Mouse (Mus musculus): ENCODE results near the gene Gm20388.

Gene Gm20388

DNA sequence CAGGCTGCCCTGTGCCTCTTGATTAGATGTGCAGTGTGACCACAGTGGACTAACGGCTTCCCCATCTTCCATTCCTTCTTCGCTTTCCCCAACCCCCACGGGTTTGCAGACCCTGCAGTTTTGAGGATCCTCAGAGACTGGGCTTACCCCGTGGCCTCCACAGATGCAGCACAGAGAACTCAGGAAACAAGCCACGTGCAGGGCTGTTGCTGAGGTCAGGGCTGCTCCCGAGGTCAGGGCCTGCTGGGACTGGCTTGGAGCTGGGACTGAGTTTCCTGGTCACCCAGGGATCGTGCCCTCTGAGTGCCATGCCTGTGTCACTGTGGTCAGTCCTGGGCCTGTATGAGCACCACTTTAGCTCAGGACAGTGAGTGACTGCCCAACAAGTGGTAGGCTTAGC, 2554.3 kb downstream of the Gm20388 start:
- DNase-seq (ENCODE audit: extremely low read depth, insufficient read length, low spot score): no peak

DNA sequence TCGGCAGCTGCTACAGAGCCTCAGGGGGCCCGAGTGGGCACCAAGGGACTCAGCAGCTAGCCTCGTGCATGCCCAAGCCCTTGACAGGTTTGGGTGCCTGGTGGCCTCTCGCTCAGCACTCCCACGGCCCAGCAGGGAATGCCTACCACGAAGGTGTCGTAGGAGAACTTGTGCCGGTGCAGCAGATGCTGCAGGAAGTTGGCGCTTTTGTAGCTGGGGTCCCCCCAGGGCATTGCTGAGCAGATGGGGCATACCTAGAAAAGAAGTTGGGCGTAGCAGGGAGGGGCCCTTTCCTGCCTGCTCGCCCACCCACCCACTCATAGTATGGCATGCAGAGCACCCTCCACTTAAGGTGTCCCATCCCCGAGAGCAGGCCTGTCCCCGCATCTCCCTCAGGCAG, 2557.2 kb downstream of the Gm20388 start:
- DNase-seq (ENCODE audit: extremely low read depth, insufficient read length, low spot score): no peak

DNA sequence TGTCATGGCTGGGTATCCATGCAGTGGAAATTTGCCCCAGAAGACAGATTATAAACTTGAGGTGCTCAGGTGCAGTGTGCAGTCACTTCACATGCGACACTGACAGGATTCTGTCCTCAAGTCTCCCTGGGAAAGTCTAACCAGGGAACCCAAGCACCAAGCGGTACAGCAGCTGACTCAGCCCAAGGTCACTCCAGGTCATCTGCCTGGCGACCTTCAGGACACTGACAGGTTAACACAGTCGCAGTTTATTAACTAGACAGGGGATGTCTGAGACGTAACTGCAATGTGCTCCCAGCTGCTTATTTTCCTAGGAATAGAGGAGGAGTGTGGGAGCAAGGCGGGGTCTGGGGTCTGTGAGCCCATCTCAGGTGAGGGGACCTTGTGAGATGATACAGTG, 2558.8 kb downstream of the Gm20388 start:
- no peak for DNase-seq (ENCODE audit: extremely low read depth, insufficient read length, low spot score)

DNA sequence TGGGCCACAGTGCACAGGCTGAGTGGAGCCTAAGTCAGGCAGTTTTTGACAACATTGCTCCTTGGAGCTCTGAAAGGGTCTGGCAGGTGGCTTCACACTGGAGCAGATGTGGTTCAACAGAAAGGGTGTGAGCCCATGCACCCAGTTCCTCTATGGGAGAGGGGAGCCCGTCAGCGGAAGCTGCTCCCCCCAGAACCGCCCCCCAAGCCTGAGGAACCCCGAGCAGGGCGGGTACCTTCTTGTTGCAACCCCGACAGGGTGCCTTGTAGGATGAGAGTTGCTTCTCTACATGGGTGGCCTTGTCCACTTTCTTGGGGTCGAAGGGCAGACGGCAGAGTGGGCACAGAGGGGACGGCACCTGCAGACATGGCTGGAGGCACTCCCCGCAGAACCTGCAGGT, 2559.3 kb downstream of the Gm20388 start:
- no peak for DNase-seq (ENCODE audit: extremely low read depth, insufficient read length, low spot score)

DNA sequence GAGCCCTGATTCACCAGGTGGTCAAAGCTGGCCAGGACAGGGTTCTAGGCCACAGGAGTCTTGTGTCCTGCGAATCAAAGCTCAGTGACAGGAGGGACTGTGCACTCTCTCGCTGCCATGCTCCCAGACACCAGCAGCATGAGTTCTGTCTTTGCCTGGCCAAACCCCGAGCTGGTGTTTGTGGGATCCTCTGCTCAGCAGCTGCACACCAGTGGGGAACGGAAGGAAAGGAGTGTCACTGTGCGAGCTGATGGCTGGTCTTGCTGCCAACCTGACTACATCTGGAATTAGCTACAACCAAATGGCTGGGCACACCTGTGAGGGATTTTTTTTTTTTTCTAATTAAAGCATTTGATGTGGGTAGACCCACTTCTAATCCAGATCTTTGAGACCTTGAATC, 2560.1 kb downstream of the Gm20388 start:
- no peak for DNase-seq (ENCODE audit: extremely low read depth, insufficient read length, low spot score)

DNA sequence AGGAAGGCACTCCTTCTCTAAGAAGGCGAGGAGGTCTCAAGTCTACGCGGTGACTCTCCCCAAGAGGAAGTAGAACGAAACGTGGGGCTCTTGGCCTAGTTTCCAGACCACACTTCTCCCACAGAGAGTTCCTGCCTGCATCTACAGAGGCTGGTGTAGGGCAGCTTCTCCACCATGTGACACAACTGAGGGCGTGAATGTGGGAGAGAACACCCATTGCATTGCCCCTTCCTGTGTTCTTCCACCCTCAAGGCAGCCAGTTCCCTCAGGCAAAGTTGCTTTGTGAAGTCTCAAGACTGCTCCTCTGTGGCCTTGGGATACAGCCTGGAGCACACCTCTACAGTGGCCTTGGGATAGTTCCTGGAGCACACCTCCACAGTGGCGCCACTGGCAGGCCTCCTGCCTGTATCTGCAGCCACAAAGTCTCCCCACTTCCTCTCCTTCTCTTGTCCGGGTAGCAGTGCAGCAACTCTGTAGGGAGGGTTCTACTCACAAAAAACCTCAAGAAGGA, 2563.3 kb downstream of the Gm20388 start:
- DNase-seq (ENCODE audit: extremely low read depth, insufficient read length, low spot score): no peak

DNA sequence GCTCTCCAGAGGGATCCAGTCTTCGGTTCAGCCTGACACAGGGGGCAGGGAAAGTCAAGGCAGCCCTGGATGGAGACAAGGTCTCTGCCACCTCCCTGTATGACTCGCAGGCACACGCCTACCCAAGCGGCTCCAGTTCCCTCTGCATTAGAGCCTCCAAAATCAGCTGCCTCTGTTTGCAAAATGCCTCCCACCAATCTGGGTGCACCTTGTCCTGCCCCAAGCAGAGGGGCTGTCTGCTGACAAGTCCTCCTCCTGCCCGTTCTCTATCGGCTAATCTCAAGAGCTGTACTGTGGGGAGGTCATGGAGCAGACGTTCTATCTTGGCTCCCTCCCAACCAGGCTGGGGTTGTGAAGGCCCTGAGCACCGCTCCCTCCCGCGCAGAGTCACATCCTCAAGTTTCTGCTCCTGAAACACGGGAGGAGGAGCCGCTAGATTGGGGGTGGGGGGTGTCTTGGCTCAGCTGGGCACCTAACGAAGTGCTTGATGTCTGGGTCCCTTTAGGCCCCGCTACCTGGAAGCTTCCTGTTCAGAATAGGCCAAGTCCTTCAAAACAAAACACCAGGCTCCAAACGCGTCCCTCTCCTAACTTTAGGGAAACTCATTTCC, 2564.4 kb downstream of the Gm20388 start:
- DNase-seq (ENCODE audit: extremely low read depth, insufficient read length, low spot score): peak; percentile 49

DNA sequence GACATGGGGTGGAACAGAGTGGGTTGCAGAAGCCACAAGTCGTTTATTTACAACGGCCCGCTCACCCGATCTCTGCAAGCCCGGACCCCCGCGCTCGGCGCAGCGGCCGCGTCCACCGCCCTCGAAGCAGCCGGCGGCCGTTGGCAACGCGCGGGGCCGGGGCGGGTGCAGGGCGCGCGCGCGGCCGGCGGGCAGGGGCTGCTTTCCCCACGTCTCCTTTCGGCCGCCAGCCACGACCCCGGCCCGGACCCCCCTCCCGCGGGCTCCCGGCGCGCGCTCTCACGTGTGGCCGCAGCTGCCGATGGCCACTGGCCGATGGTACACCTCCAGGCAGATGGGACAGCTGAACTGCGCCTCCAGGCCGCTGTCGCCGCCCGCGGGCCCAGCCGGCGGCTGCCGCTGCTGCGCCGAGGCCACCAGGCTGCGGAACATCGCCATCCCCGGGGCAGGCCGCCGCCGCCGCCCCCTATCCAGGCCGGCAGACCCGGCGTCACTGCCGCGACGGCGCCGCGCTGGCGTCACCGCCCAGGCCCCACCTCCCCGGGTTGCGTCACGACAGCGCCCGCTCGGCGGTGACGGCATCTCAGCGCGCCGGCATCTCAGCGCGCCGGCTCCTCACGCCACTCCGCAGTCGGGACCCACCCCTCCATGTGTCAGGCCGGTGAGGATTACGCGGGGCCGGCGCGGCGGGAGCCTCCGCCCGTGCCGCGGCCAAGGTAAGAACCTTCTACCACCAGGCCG, 2565.1 kb downstream of the Gm20388 start, which contains the start of the genes Rnf166 and Ctu2:
Gene Rnf166, minus strand, starts transcription at position 485 of the 741 bp plus-strand sequence.
Gene Ctu2, plus strand, starts transcription at position 564 of the 741 bp plus-strand sequence.
- DNase-seq (ENCODE audit: extremely low read depth, insufficient read length, low spot score): peak; percentile 83

DNA sequence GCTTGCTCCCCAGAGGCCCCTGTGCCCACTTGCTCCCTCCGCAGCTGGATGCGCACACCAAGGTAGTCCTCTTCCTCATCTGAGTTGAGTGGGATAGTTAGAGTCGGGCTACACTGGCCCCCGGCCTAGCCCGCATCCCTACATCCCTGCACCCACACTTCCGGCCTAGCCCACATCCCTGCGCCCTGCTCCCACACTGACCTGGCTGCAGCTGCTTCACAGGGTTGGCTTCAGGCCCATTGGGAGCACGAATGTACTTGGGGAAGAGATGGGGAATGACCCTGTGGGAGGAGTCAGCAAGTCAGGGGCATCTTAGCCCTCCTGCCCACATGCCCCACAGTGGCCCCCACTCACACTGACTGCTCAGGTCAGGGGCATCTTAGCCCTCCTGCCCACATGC, 2571.8 kb downstream of the Gm20388 start:
- no peak for DNase-seq (ENCODE audit: extremely low read depth, insufficient read length, low spot score)

DNA sequence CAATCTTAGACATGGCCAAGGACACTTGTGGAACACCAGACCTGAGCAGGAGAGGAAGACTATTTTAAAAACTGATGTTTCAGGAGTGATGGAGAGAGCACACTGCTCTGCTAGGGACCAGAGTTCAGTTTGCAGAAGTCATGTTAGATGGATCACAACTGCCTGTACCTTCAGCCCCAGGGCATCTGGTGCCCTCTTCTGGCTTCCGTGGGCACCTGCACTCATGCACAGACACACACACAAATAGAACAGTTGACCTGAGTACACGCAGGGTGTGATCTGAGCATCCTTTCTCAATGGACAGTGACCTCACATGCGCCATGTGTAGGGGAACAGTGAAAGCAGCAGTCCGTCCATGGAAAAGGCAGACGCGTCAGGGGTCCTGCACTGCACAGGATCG, 2573.2 kb downstream of the Gm20388 start:
- DNase-seq (ENCODE audit: extremely low read depth, insufficient read length, low spot score): no peak

DNA sequence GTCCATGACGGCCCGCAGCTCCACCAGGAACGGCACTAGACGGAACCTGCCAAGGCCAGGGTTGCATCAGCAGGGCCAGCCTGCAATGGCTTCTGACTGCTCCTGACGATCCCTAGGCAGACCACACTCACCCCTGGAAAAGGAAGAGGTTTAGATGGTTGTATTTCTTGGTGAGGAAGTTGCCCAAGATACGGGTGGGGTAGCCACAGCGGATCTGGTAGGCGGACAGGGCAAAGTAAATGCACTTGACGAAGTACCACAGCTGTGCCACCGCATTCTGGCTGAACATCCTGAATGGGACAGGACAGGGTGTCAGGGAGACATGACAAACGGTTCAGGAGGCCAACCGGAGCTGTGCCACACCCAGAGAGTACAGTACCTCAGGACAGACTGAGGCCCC, 2574.2 kb downstream of the Gm20388 start:
- no peak for DNase-seq (ENCODE audit: extremely low read depth, insufficient read length, low spot score)

DNA sequence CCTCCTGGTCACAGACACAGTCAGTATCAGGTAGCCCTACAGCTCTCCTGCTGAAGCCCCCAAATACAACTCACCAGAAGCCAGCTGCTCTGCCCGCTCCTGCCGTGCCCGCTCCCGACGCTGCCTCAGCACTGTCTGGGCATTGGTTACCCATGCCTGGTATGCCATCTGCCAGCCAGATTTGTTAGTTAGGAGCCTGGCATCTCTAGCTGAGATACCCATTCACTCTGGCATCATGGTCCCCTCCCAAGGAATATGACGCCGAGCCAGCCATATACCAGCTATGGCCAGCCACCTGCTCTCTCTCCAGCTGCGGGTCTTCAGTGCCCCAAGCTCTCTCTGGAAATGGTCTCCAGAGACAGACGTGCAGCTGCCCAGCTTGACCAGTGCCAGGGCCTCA, 2577.7 kb downstream of the Gm20388 start:
- DNase-seq (ENCODE audit: extremely low read depth, insufficient read length, low spot score): no peak

DNA sequence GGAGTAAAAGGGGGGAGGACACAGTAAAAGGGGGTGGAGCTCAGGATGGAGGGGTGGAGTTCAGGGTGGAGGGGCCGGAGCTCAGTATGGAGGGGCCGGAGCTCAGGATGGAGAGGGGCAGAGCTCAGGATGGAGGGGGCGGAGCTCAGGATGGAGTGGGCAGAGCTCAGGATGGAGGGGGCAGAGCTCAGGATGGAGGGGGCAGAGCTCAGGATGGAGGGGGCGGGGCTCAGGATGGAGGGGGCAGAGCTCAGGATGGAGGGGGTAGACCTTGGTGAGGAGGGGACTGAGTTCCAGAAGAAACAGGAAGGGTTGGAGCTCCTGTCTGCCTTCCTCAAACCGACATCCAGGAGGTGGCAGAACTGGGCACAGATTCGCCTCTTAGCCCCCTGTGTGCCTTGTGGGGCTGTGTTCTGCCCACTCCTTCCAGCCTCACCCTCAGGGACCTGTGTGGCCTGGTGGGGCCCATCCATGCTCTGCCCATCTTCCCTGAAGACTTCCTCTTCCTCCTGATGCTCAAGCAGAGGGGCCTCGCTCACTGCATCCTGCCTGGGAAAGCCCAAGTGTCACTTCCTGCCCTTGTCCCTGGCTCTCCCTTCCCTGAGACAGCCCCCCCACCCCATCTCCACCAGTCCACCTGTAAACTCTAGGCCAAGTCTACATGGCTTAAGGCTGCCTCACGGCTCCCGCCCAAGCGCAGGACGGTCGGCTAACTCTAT, 2586.5 kb downstream of the Gm20388 start:
- DNase-seq (ENCODE audit: extremely low read depth, insufficient read length, low spot score): no peak

DNA sequence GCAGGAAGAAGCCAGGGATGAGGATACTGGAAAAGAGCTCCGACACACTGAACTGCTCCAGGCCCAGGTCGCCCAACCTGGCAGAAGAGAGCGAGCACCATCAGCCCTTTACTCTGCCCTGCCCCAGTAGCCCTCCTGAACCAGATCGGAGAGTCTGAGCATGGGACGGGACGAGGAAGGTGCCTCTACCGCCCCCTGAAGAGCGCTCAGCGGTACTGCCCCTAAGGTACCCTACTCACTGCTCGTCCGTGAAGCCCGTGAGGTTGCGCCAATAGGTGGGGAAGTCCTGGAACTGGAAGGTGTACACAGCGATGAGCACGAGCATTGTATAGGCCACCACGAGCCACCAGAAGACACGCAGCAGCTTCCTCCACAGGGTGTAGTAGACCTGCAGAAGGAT, 2587.3 kb downstream of the Gm20388 start:
- DNase-seq (ENCODE audit: extremely low read depth, insufficient read length, low spot score): no peak

DNA sequence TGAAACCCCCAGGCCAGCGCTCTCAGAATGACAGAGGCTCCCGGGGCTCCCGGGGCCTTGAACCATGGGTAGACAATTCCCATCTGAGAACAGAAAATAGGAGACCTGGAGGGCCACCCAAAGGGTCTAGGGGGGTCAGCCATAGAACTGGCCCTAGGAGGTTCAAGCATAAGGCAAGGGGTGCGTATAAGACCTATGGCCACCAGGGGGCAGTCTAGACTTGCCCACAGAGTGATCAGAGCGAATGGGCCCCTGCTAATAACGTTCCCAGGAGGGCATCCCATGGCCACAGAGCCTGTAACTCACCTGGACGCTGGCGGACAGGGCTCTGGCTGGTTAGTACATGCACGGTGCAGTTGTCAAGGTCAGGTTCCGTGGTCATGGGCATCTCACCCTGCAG, 2590.2 kb downstream of the Gm20388 start:
- peak; percentile 50 for DNase-seq (ENCODE audit: extremely low read depth, insufficient read length, low spot score)

DNA sequence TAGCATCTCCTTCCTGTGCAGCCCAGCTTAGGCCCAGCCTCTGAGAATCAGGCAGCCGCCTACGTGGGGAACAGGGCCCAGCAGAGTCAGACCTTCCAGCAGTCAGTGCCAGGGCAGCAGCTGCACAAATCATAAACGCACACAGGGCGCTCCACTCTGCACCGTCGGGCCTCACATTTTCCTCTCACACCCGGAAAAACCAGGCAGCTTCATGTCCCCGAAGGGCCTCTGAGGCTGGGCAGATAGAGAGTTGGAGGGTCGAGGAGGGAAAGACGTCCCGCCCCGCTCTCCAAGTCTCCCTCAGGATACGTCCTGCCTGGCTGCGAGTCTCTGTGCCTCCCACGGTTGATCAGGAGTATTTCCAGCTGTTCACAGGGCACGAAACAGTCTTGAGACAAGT, 2600.9 kb downstream of the Gm20388 start:
- DNase-seq (ENCODE audit: extremely low read depth, insufficient read length, low spot score): no peak

DNA sequence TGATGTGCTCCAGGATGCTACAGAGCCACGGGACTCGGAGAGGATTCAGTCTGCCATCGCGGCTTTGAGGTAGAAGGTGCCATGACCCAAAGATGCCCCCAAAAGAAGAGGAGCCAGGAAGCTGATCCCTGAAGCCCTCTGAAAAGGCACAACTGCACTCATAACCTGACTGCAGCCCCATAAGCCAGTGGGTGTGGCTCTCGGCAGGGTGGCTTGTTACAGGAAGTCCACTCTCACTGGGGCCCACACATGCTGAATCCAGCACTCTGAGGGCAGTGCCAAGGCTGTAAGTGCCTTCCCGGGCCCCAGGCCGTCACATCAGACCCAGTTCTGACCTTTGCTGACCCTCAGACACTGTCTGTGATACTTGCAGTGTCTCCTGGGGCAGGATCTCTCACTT, 2601.8 kb downstream of the Gm20388 start:
- DNase-seq (ENCODE audit: extremely low read depth, insufficient read length, low spot score): no peak

DNA sequence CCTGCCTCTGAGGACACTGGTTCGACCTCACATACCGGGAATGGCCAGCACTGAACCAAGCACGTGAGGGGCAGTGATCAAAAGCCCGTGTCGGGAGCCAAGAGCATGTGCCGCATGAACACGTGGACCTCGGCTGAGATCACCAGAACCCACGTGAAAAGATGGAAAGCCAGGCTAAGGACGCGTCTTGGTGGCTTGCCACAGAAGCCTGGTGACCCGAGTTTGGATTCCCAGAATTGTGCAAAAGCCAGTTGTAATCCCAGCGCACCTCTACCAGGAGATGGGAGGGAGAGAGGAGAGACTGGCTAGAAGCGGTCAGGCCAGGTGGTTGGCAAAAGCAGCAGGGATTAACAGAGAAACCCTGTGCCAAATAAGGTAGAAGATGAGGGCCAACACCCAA, 2605.1 kb downstream of the Gm20388 start:
- DNase-seq (ENCODE audit: extremely low read depth, insufficient read length, low spot score): no peak

DNA sequence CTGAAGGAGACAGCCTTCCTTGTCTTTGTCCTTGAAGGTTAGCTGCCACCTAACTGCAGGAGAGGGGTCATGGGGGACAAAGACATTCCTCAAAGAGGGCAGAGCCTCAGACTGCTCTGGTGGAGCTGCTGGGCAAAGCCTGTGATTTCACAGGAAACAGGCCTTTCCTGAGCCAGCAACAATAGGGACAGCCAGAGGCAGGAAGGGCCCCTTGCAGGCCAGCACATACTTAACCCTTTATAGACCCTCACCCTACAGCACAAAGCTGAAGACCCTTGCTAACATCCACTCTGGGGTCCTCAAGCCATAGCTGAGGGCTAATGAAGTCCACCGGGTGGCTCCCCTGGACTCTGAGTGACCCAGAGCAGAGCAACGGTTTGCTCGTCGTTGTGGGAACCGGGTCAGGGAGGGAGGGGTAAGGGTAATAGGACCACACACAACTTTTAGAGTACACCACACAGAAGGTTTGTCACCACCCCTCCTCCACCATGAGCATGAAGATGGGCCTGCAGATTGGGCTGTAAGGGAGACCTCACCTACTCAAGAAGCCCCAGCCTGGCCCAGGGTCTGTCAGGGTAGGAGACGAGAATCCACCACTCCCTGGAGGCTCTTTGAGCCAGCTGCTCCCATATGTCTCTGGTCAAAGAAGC, 2607.0 kb downstream of the Gm20388 start:
- DNase-seq (ENCODE audit: extremely low read depth, insufficient read length, low spot score): no peak

DNA sequence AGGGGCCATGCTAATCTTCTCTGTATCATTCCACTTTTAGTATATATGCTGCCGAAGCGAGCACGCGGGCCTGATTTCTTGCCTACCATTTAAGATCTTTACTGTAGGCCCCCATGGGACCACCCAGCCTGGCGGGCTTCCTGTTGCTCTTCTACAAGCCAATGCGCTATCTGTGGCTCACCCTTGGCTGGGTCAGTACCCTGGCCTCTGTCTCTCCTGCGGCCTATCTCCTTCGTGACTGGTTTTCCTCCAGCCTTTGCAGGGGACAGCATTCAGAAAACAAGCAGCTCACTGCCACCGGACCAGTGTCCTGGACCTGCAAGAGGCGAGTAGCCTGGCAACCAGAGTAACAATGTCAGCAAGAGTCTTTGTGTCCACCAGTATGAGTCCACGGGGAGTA, 2610.0 kb downstream of the Gm20388 start:
- no peak for DNase-seq (ENCODE audit: extremely low read depth, insufficient read length, low spot score)

Data from 3134 (cell line).